Mouse (Mus musculus): ENCODE data around the gene Prdm15. TPM values are rescaled to one million over a fixed set of nuclear protein-coding genes. Genes with fewer than 3 reads are reported as not detected.

Prdm15 gene
- polyA plus RNA-seq, 1 experiment, result 4.4 TPM

DNA sequence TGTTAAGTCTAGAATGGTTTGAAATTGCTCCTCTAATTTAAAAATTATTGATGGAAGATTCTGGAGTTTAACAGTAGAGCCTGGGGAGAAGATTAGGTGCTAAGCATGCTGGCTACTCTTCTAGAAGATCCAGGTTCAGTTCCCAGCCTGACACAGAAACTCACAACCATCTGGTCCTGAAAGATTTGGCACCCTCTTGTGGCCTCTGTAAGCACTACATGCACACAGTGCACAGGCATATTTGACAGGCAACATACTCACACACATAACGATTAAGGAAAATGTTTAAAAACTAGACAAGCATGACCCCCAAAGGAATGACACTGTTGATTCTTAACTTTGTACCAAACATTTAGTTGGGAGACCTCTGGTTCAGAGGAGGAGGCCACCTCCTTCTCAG lies 27.5 kb upstream of the Prdm15 start:
- Histone ChIP-seq H3K79me2 (ENCODE audit: control insufficient read depth, insufficient read depth) (no peaks in the 10 kb centered on the region), H3K36me3 (ENCODE audit: control insufficient read depth, insufficient read depth) (no peaks in the 10 kb centered on the region), H3ac (ENCODE audit: control insufficient read depth, insufficient read length, low read depth) (no peak overlapping the region), H3K27me3 (ENCODE audit: control insufficient read depth, insufficient read depth, insufficient read length) (no peaks in the 10 kb centered on the region), H3K79me3 (ENCODE audit: low read depth) (no peaks in the 10 kb centered on the region), H3K4me3 (ENCODE audit: insufficient read depth, poor library complexity, severe bottlenecking) (no peak overlapping the region)
- no peak for TF ChIP-seq USF1 (IDR thresholded peaks at IDR 0.05; ENCODE audit: low read depth)
- TF ChIP-seq MYOD1 (IDR thresholded peaks at IDR 0.05; ENCODE audit: control insufficient read depth, insufficient read length, low read depth), result no peak
- TF ChIP-seq MYOG (IDR thresholded peaks at IDR 0.05; ENCODE audit: control insufficient read depth, extremely low read depth, insufficient read length), result no peak
- TF ChIP-seq CTCF (IDR thresholded peaks at IDR 0.05; ENCODE audit: control insufficient read depth, insufficient read depth, insufficient read length), result peak; percentile 34

GRCm38 (mm10) chr16:97877502-97877901 lies 25.9 kb upstream of the Prdm15 start:
- Histone ChIP-seq H3K27me3 (ENCODE audit: control insufficient read depth, insufficient read depth, insufficient read length) (no peaks in the 10 kb centered on the region), H3K4me3 (ENCODE audit: insufficient read depth, poor library complexity, severe bottlenecking) (no peak overlapping the region), H3K36me3 (ENCODE audit: control insufficient read depth, insufficient read depth) (no peaks in the 10 kb centered on the region), H3ac (ENCODE audit: control insufficient read depth, insufficient read length, low read depth) (no peak overlapping the region), H3K79me2 (ENCODE audit: control insufficient read depth, insufficient read depth) (no peaks in the 10 kb centered on the region), H3K79me3 (ENCODE audit: low read depth) (no peaks in the 10 kb centered on the region)
- no peak for TF ChIP-seq FOSL1 (IDR thresholded peaks at IDR 0.05; ENCODE audit: insufficient read depth, low read length, poor library complexity, severe bottlenecking)
- no peak for TF ChIP-seq MAX (IDR thresholded peaks at IDR 0.05)
- no peak for TF ChIP-seq CEBPB (IDR thresholded peaks at IDR 0.05; ENCODE audit: low read depth)
- TF ChIP-seq CTCF (IDR thresholded peaks at IDR 0.05; ENCODE audit: control insufficient read depth, insufficient read depth, insufficient read length), result no peak

DNA sequence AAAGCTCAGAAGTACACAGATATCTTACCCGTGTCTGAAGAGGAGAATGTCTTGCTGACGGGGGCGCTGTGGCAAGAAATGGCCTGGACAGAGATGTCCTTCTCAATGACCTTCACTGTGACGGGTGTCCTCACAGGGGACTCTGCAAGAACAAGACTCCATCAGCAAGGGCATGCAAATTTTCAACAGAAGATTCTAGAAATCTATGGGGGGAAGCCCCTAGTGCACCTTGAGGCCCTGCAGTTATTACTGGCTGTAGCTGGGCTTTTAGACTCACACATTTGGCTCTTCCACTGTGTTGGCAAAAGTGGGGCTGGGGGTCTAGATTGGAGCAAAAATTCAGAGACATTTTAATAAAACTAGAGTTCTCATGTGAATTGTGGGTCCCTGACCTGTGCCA lies 23.5 kb upstream of the Prdm15 start:
- H3K79me3 ChIP-seq (ENCODE audit: low read depth), result no peaks in the 10 kb centered on the region
- no peak overlapping the region for H3K4me3 ChIP-seq (ENCODE audit: insufficient read depth, poor library complexity, severe bottlenecking)
- no peaks in the 10 kb centered on the region for H3K27me3 ChIP-seq (ENCODE audit: control insufficient read depth, insufficient read depth, insufficient read length)
- no peak overlapping the region for H3ac ChIP-seq (ENCODE audit: control insufficient read depth, insufficient read length, low read depth)
- no peak for TF ChIP-seq CEBPB (IDR thresholded peaks at IDR 0.05; ENCODE audit: low read depth)
- no peak for TF ChIP-seq MYOG (IDR thresholded peaks at IDR 0.05; ENCODE audit: control insufficient read depth, extremely low read depth, insufficient read length)
- no peak for TF ChIP-seq CTCF (IDR thresholded peaks at IDR 0.05; ENCODE audit: control insufficient read depth, insufficient read depth, insufficient read length)
- no peak for TF ChIP-seq MYOD1 (IDR thresholded peaks at IDR 0.05; ENCODE audit: control insufficient read depth, insufficient read length, low read depth)
- TF ChIP-seq USF1 (IDR thresholded peaks at IDR 0.05; ENCODE audit: low read depth), result no peak
- no peak for TF ChIP-seq FOSL1 (IDR thresholded peaks at IDR 0.05; ENCODE audit: insufficient read depth, low read length, poor library complexity, severe bottlenecking)
- TF ChIP-seq MAX (IDR thresholded peaks at IDR 0.05), result no peak
- H3K36me3 ChIP-seq (ENCODE audit: control insufficient read depth, insufficient read depth), result no peaks in the 10 kb centered on the region
- H3K79me2 ChIP-seq (ENCODE audit: control insufficient read depth, insufficient read depth), result no peaks in the 10 kb centered on the region

GRCm38 (mm10) chr16:97874376-97874775 lies 22.7 kb upstream of the Prdm15 start:
- no peaks in the 10 kb centered on the region for H3K27me3 ChIP-seq (ENCODE audit: control insufficient read depth, insufficient read depth, insufficient read length)
- no peaks in the 10 kb centered on the region for H3K36me3 ChIP-seq (ENCODE audit: control insufficient read depth, insufficient read depth)
- no peaks in the 10 kb centered on the region for H3K79me2 ChIP-seq (ENCODE audit: control insufficient read depth, insufficient read depth)
- no peak for TF ChIP-seq MYOG (IDR thresholded peaks at IDR 0.05; ENCODE audit: control insufficient read depth, extremely low read depth, insufficient read length)
- no peak for TF ChIP-seq MYOD1 (IDR thresholded peaks at IDR 0.05; ENCODE audit: control insufficient read depth, insufficient read length, low read depth)
- TF ChIP-seq MAX (IDR thresholded peaks at IDR 0.05), result no peak
- TF ChIP-seq CTCF (IDR thresholded peaks at IDR 0.05; ENCODE audit: control insufficient read depth, insufficient read depth, insufficient read length), result no peak
- TF ChIP-seq CEBPB (IDR thresholded peaks at IDR 0.05; ENCODE audit: low read depth), result no peak
- no peak for TF ChIP-seq FOSL1 (IDR thresholded peaks at IDR 0.05; ENCODE audit: insufficient read depth, low read length, poor library complexity, severe bottlenecking)
- no peak for TF ChIP-seq USF1 (IDR thresholded peaks at IDR 0.05; ENCODE audit: low read depth)
- H3ac ChIP-seq (ENCODE audit: control insufficient read depth, insufficient read length, low read depth), result no peak overlapping the region
- H3K79me3 ChIP-seq (ENCODE audit: low read depth), result no peaks in the 10 kb centered on the region
- no peak overlapping the region for H3K4me3 ChIP-seq (ENCODE audit: insufficient read depth, poor library complexity, severe bottlenecking)

- Histone ChIP-seq H3K79me3 (ENCODE audit: low read depth) (no peaks in the 10 kb centered on the region), H3K79me2 (ENCODE audit: control insufficient read depth, insufficient read depth) (no peaks in the 10 kb centered on the region), H3ac (ENCODE audit: control insufficient read depth, insufficient read length, low read depth) (no peak overlapping the region), H3K27me3 (ENCODE audit: control insufficient read depth, insufficient read depth, insufficient read length) (no peaks in the 10 kb centered on the region), H3K4me3 (ENCODE audit: insufficient read depth, poor library complexity, severe bottlenecking) (no peak overlapping the region), H3K36me3 (ENCODE audit: control insufficient read depth, insufficient read depth) (no peaks in the 10 kb centered on the region)
- TF ChIP-seq MYOD1 (IDR thresholded peaks at IDR 0.05; ENCODE audit: control insufficient read depth, insufficient read length, low read depth) (no peak), MAX (IDR thresholded peaks at IDR 0.05) (no peak), FOSL1 (IDR thresholded peaks at IDR 0.05; ENCODE audit: insufficient read depth, low read length, poor library complexity, severe bottlenecking) (no peak), CTCF (IDR thresholded peaks at IDR 0.05; ENCODE audit: control insufficient read depth, insufficient read depth, insufficient read length) (no peak), MYOG (IDR thresholded peaks at IDR 0.05; ENCODE audit: control insufficient read depth, extremely low read depth, insufficient read length) (no peak), USF1 (IDR thresholded peaks at IDR 0.05; ENCODE audit: low read depth) (no peak), CEBPB (IDR thresholded peaks at IDR 0.05; ENCODE audit: low read depth) (no peak)
Observed at GRCm38 (mm10) chr16:97872657-97873056, 21.0 kb upstream of the Prdm15 start.
